Mouse (Mus musculus) erythroblast, embryonic 14.5 days (primary cell): ENCODE measurements around the gene Timp2.

Source experiments
- GATA1 ChIP-seq: IDR thresholded peaks from 2 replicates; pipeline ENCODE4 v1.6.1; 2012; ENCODE audit warnings: low read length, inconsistent platforms, mixed read lengths
- TAL1 ChIP-seq: IDR thresholded peaks from 3 replicates; pipeline ENCODE4 v1.6.1; 2012; ENCODE audit warnings: low read length, inconsistent platforms, mixed read lengths

DNA sequence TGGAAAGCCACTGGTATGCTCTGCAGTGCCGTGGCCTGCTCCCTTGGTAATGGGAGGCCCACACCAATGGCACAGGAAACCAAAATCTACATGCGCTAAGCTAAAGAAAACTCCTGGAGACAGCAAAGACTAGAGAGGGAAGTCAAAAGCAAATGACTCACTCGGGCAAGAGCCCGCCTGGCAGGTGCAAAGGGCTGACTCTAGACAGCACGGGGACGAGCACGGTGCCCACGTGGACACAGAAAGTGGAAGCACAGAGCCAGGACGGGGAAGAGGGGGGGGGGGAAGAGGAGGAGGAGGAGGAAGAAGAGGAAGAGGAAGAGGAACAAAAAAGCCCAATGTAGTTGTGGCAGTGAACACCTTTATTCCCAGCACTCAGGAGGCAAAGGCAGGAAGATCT is 80.4 kb downstream of the Timp2 start:
- no peak for TF ChIP-seq TAL1
- TF ChIP-seq GATA1, result no peak
